Mouse (Mus musculus) G1E (cell line): ENCODE data around the gene Gne. TPM values are rescaled to one million over a fixed set of nuclear protein-coding genes. Genes with fewer than 3 reads are reported as not detected.
A peak's percentile ranks its signal among the peaks of the same experiment; 100 is the strongest.

ENCODE experiments used
- ATAC-seq: 2 replicates; pipeline ENCODE4 v1.8.0; 2016; ENCODE audit warnings: mild to moderate bottlenecking; ENCODE audit not compliant: insufficient number of reproducible peaks, poor library complexity, low FRiP score, severe bottlenecking; ENCODE audit errors: extremely low read depth
- DNase-seq: peaks from one replicate; pipeline ENCODE4 v3.0.0; 2012; ENCODE audit warnings: low spot score
- H3K27me3 ChIP-seq: 2 replicates; pipeline ENCODE4 v1.6.1; 2012; ENCODE audit warnings: mild to moderate bottlenecking, low read length, inconsistent platforms; ENCODE audit not compliant: insufficient read depth
- H3K36me3 ChIP-seq: replicated peaks from 2 replicates; pipeline ENCODE3; 2012; ENCODE audit warnings: mild to moderate bottlenecking, inconsistent platforms
- H3K4me1 ChIP-seq: 2 replicates; pipeline ENCODE4 v1.6.1; 2012; ENCODE audit warnings: low read depth, low read length, inconsistent platforms, mixed read lengths; ENCODE audit not compliant: insufficient read depth
- H3K4me3 ChIP-seq: 2 replicates; pipeline ENCODE4 v1.5.1; 2012; ENCODE audit warnings: low read depth, mild to moderate bottlenecking, inconsistent platforms, low read length, moderate library complexity, mixed read lengths
- H3K9me3 ChIP-seq: replicated peaks from 2 replicates; pipeline ENCODE4 v1.6.1; 2012; ENCODE audit warnings: inconsistent platforms
- CTCF ChIP-seq: IDR thresholded peaks from 2 replicates; pipeline ENCODE4 v1.5.1; 2012; ENCODE audit warnings: low read depth, low read length, inconsistent platforms, mixed read lengths
- GATA1 ChIP-seq: IDR thresholded peaks from 2 replicates; pipeline ENCODE4 v1.6.1; 2012; ENCODE audit warnings: borderline replicate concordance, low read length, inconsistent platforms, mixed read lengths
- GATA2 ChIP-seq: IDR thresholded peaks from 2 replicates; pipeline ENCODE4 v1.6.1; 2012; ENCODE audit warnings: low read depth, low read length, inconsistent platforms, borderline replicate concordance
- POLR2AphosphoS5 ChIP-seq: IDR thresholded peaks from 2 replicates; pipeline ENCODE4 v1.6.1; 2012; ENCODE audit warnings: low read depth, low read length, inconsistent platforms; ENCODE audit not compliant: insufficient replicate concordance
- TAL1 ChIP-seq: conservative IDR thresholded peaks from 2 replicates; pipeline ENCODE4 v1.6.1; 2012; ENCODE audit warnings: low read depth, low read length, inconsistent platforms, mixed read lengths
- polyA plus RNA-seq: library from polyadenylated mRNA; stranded (reverse); fragments of >175 nt; gene quantifications from 2 replicates; pipeline ENCODE4 v1.2.3, GENCODE M21; 2012
- total RNA-seq, 2 experiments: library from RNA; stranded (forward) in 1 of 2; stranded (reverse) in 1 of 2; fragments of 200-1000 nt in 1 of 2; fragments of >200 nt in 1 of 2; fragmentation: Nextera tagmentation in 1 of 2; gene quantifications; 2 replicates each; pipeline ENCODE4 v1.2.3; 2014 to 2017

The Gne gene
- total and polyA plus RNA-seq, 3 experiments = 18.1 to 41.5 (median 35.3) TPM

DNA sequence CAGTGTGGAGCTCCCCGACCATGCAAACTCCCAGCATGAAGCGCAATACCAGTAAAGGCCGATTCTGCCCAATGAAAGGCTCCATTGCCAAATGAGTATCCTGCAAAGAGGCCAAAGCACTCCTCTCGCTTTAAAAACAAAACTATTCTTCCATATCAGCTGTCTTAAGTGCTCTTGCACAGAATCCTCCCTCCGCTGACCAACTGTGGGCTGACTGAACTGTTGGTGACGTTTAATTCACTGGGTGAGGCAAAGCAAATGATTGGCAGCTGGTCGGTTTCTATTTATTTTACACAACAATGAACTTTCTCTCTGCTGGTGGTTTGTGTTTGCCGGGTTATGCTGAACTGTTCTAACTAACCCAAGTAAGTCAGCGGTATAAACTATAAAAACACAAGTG is 15.2 kb downstream of the Gne start:
- TF ChIP-seq TAL1 = no peak
- no peak for TF ChIP-seq GATA1
- no peak for TF ChIP-seq POLR2AphosphoS5
- no peak for TF ChIP-seq CTCF
- TF ChIP-seq GATA2 = no peak
- H3K9me3 ChIP-seq = no peaks in the 10 kb centered on the region
- H3K27me3 ChIP-seq = no peaks in the 10 kb centered on the region
- H3K4me3 ChIP-seq = no peak overlapping the region
- ATAC-seq (no peak), DNase-seq (no peak)
- H3K36me3 ChIP-seq = peaks cover 40% of the 10 kb centered on the region
- H3K4me1 ChIP-seq = peaks cover 62% of the 10 kb centered on the region

DNA sequence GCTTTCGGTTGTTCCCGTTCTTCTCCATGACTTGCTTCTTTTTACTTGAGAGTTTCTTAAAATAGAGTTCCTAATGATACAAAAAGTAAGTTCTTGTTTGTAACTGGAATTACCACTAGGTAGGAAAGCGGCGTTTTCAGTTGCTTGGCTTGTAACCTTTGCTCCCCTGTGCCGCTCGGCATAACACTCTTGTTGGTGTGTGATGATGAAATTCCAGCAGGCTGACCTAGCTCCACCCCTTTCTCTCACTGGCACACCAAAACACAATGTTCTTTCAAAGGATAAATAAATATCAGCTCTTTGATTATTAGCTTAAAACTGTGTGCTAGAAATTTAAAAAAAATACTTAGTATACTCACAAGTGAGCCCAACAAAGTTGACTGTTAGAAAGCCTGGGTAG is 17.1 kb downstream of the Gne start:
- no peaks in the 10 kb centered on the region for H3K27me3 ChIP-seq
- TF ChIP-seq GATA2 (no peak), GATA1 (no peak), POLR2AphosphoS5 (no peak), TAL1 (no peak), CTCF (no peak)
- no peak for DNase-seq
- peaks cover 67% of the 10 kb centered on the region for H3K4me1 ChIP-seq
- H3K9me3 ChIP-seq = no peaks in the 10 kb centered on the region
- ATAC-seq = no peak
- peaks cover 51% of the 10 kb centered on the region for H3K36me3 ChIP-seq
- H3K4me3 ChIP-seq = no peak overlapping the region

DNA sequence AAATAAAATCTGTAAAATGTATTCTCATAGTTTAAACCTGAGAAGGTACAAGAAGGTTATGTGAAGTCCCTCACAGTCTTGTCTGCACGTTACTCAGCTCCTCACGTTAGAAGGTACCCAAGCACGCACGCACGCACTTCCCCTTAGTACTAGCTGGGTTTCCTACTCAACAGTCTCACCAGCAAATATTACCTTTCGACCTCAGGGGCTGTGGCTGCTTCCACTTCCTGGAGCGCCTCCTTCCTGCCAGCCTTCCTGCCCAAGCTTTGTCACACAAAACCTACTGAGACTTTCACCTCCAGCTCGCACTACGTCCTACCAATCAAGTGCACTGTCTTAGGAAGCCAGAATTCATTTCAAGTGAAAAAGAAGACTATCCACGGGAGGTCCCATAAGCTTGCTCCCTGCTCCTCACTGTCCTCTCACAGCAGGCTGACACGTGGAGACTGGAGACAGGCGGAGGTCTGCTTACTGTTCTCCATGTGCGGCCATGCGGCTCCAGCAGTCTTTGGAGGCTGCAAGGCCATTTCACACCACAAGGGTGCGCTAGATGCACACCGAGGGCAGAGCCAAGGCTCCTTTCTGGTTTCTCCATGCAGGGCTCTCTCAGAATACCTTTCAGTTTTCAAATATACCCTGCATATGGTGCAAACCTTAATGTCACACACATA is 18.5 kb downstream of the Gne start:
- Histone ChIP-seq H3K36me3 (peaks cover 56% of the 10 kb centered on the region), H3K4me3 (peak overlapping the region; percentile 61; the same call in 1 of the 2 replicates), H3K27me3 (no peaks in the 10 kb centered on the region), H3K4me1 (peaks cover 64% of the 10 kb centered on the region), H3K9me3 (no peaks in the 10 kb centered on the region)
- TF ChIP-seq CTCF (peak; percentile 95), GATA1 (no peak)
- DNase-seq = peak; percentile 74
- ATAC-seq = peak; percentile 75

DNA sequence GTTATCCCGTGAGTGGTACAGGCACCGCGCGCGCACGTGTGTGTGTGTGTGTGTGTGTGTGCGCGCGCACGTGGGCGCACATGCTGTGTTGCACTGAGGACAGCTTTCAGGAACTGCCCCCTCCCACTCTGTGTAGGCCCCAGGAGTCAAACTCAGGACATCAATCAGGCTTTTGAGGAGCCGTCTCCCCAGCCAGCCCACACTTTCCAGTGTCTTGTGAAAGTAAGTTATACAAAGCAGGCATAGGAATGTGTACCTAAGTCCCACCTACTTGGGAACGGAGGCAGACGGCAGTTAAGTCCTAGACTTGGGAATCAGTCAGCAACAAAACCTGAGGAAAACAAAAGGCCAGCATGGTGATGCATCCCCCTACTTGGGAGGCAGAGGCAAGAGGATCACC is 21.2 kb downstream of the Gne start:
- no peaks in the 10 kb centered on the region for H3K27me3 ChIP-seq
- no peaks in the 10 kb centered on the region for H3K9me3 ChIP-seq
- H3K4me3 ChIP-seq = peak overlapping the region; percentile 11; the same call in 1 of the 2 replicates
- peaks cover 47% of the 10 kb centered on the region for H3K4me1 ChIP-seq
- no peak for DNase-seq
- TF ChIP-seq CTCF = no peak
- TF ChIP-seq GATA2 = no peak
- no peak for TF ChIP-seq TAL1
- TF ChIP-seq POLR2AphosphoS5 = no peak
- no peak for TF ChIP-seq GATA1
- ATAC-seq = no peak
- peaks cover 66% of the 10 kb centered on the region for H3K36me3 ChIP-seq

- Histone ChIP-seq H3K9me3 (no peaks in the 10 kb centered on the region), H3K36me3 (peaks cover 66% of the 10 kb centered on the region), H3K27me3 (no peaks in the 10 kb centered on the region), H3K4me1 (peaks cover 40% of the 10 kb centered on the region), H3K4me3 (peak overlapping the region; percentile 45; the same call in 1 of the 2 replicates)
- ATAC-seq (no peak; the same call in 1 of the 2 replicates), DNase-seq (peak; percentile 36)
- no peak for TF ChIP-seq CTCF
- TF ChIP-seq POLR2AphosphoS5 = no peak
- TF ChIP-seq TAL1 = no peak
- TF ChIP-seq GATA2 = no peak
- TF ChIP-seq GATA1 = no peak
These were observed 21.9 kb downstream of the Gne start for GRCm38 (mm10) chr4:44062062-44062461.

GRCm38 (mm10) chr4:44059674-44060073 is 24.3 kb downstream of the Gne start:
- H3K4me3 ChIP-seq = no peak overlapping the region

DNA sequence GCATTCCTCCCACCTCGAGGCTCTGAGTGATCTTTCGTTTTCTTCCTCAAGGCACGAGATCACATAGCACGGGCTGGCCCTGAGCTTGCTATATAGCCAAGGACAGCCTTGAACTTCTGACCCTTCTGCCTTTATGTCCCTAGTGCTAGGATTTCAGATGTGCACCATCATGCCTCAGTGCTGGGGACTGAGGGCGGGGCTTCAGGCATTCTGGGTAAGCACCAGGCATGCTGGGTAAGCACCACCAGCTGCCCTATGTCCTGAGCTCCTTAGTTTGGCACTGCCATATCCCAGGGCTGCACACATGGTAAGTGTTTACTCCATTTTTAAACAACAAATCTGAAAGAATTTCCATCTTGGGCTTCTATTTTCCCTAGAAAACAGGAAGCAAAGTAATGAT is 34.2 kb downstream of the Gne start:
- no peak for DNase-seq
- Histone ChIP-seq H3K36me3 (peaks cover 95% of the 10 kb centered on the region), H3K27me3 (no peaks in the 10 kb centered on the region), H3K4me1 (peaks cover 2% of the 10 kb centered on the region; the same call in 1 of the 2 replicates), H3K9me3 (no peaks in the 10 kb centered on the region), H3K4me3 (no peak overlapping the region)
- TF ChIP-seq GATA1 (no peak), CTCF (no peak), GATA2 (no peak), TAL1 (no peak), POLR2AphosphoS5 (no peak)
- no peak for ATAC-seq

More at GRCm38 (mm10) chr4:44059674-44060073, 24.3 kb downstream of the Gne start:
- Histone ChIP-seq H3K9me3 (no peaks in the 10 kb centered on the region), H3K36me3 (peaks cover 73% of the 10 kb centered on the region), H3K27me3 (no peaks in the 10 kb centered on the region), H3K4me1 (peaks cover 24% of the 10 kb centered on the region)
- ATAC-seq (no peak), DNase-seq (no peak)
- TF ChIP-seq CTCF = no peak
